ENCODE assay signal across 8 mouse cellular contexts in genomic region chr17:5007156-5007658, GRCm38 (mm10). TPM values are rescaled to one million over a fixed set of nuclear protein-coding genes. Genes with fewer than 3 reads are reported as not detected.
DNase-seq lines count a peak whose midpoint lies in the region; ATAC-seq lines count a peak whose summit lies in the region.

No protein-coding gene starts in this region.

- H3K9me3 ChIP-seq in heart, embryonic 15.5 days (replicated peaks), result no peaks in the 10 kb centered on the region
- no peaks in the 10 kb centered on the region for H3K9me3 ChIP-seq in midbrain, embryonic 14.5 days (ENCODE audit: control insufficient read depth, low read length)

- H3K27ac ChIP-seq in heart, embryonic 15.5 days, result 0 out of 2 replicates have a peak overlapping the region, but pooled peaks have one; percentile 1
- no peak overlapping the region for H3K27ac ChIP-seq in midbrain, embryonic 14.5 days (replicated peaks; ENCODE audit: low read depth, low read length)

- H3K4me3 ChIP-seq in heart, embryonic 15.5 days, result peak overlapping the region; percentile 25
- 0 out of 2 replicates have a peak overlapping the region, but pooled peaks have one; percentile 3 for H3K4me3 ChIP-seq in midbrain, embryonic 14.5 days (replicated peaks; ENCODE audit: low read depth, low read length)

- H3K9ac ChIP-seq in heart, embryonic 15.5 days, result no peak overlapping the region
- H3K9ac ChIP-seq in midbrain, embryonic 14.5 days (replicated peaks; ENCODE audit: low read length), result no peak overlapping the region; the same call in 1 of the 2 replicates

- no peaks in the 10 kb centered on the region for H3K36me3 ChIP-seq in heart, embryonic 15.5 days
- no peaks in the 10 kb centered on the region for H3K36me3 ChIP-seq in midbrain, embryonic 14.5 days (ENCODE audit: control insufficient read depth, insufficient read depth, low read length)

- H3K4me1 ChIP-seq in heart, embryonic 15.5 days (replicated peaks), result peaks cover 90% of the 10 kb centered on the region
- H3K4me1 ChIP-seq in midbrain, embryonic 14.5 days (ENCODE audit: control insufficient read depth, insufficient read depth, low read length), result peaks cover 64% of the 10 kb centered on the region

- peak; percentile 96 for DNase-seq in CD4-positive, CD25-positive, alpha-beta regulatory T cell, adult 2 months (ENCODE audit: low read depth, low spot score)
- DNase-seq in kidney, postnatal 10 days, result peak; percentile 67
- DNase-seq in midbrain, embryonic 14.5 days, result peak; percentile 83
- DNase-seq in thymus, postnatal 25 days, result peak; percentile 67
- no peak for DNase-seq in cerebellum, adult 9-11 months
- DNase-seq in right cerebral cortex, postnatal 10 days (ENCODE audit: low spot score in 2 of 2), result no peak

- H3K27me3 ChIP-seq in heart, embryonic 15.5 days, result no peaks in the 10 kb centered on the region
- H3K27me3 ChIP-seq in midbrain, embryonic 14.5 days (ENCODE audit: control insufficient read depth, insufficient read depth, low read length), result no peaks in the 10 kb centered on the region

- peak overlapping the region; percentile 52 for H3K4me2 ChIP-seq in heart, embryonic 15.5 days
- peak overlapping the region; percentile 48 for H3K4me2 ChIP-seq in midbrain, embryonic 14.5 days (ENCODE audit: low read length)

- ATAC-seq in activated CD4-positive, CD25-positive, alpha-beta regulatory T cell, adult 4 months, result peak; percentile 95
- peak; percentile 25; the same call in 1 of the 2 replicates for ATAC-seq in heart, embryonic 15.5 days (replicated peaks; ENCODE audit: insufficient number of reproducible peaks, insufficient read depth, low FRiP score, low read depth)
- ATAC-seq in midbrain, embryonic 14.5 days (ENCODE audit: low FRiP score, low TSS enrichment), result peak; percentile 74

- WGBS in heart, embryonic 15.5 days, result 12% methylated on average over 15 of the region's 15 CpGs
- 3% methylated on average over 15 of the region's 15 CpGs for WGBS in midbrain, embryonic 14.5 days

RNA-seq across cellular contexts. Expression of gene Arid1b, which starts 13.1 kb away (rescaled TPM):
- 10 to 100 TPM in 1 of 2 experiments, 1 to 10 TPM in 1; 9.6 to 12.1 TPM for polyA plus RNA-seq in activated CD4-positive, CD25-positive, alpha-beta regulatory T cell, adult 4 months (2017; shearing (Covaris generic))
- polyA plus RNA-seq in heart, embryonic 15.5 days (2015; fragmentation: Nextera tagmentation; extraction: Ambion mirVana), result 5.0 and 8.9 TPM in 2 replicates
- 22.8 and 23.8 TPM in 2 replicates for polyA plus RNA-seq in midbrain, embryonic 14.5 days (2014; fragmentation: Nextera tagmentation; extraction: Ambion mirVana)

Comparison
In these comparisons a context has a peak if more than half of its experiments do, and no peak if none do; other contexts are left out.
1. DNase-seq: peak in CD4-positive, CD25-positive, alpha-beta regulatory T cell, adult 2 months (single experiment), kidney, postnatal 10 days (single experiment), midbrain, embryonic 14.5 days (single experiment) and thymus, postnatal 25 days (single experiment); none in cerebellum, adult 9-11 months (single experiment) and right cerebral cortex, postnatal 10 days (0 of 2).
2. ATAC-seq: peak in every context shown above with its lines; median percentile 95 in activated CD4-positive, CD25-positive, alpha-beta regulatory T cell, adult 4 months; 74 in midbrain, embryonic 14.5 days; 25 in heart, embryonic 15.5 days.